Mouse (Mus musculus): ENCODE measurements around the gene Med12l. TPM values are rescaled to one million over a fixed set of nuclear protein-coding genes. Genes with fewer than 3 reads are reported as not detected.

The Med12l gene
- total RNA-seq, 2 experiments from 2014 or later = 46.5 to 52.0 TPM

DNA sequence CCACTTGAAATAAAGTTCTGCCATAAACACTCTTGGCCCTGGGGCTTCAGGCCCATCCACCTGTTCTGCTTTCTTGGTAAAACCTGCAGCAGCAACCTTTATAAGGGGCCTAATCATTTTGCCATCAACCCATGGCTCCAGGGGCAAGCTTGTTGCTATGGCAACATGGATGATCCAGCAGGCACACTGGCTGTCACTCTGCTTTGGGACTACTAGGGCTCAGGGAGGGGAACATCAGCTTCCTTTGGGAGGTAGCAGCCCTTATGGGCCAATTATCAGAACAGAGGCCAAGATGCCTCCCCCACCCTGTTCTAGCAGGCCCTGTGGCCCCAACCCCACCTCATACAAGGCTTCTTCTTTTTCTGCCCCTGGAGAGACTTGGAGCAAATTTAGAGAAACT, 13.5 kb upstream of the Med12l start:
- no peak overlapping the region for H3K4me3 ChIP-seq
- intact Hi-C loops (cut with DNase I) = no loop called here
- TF ChIP-seq CTCF (IDR thresholded peaks at IDR 0.05) = no peak

GRCm38 (mm10) chr3:58993619-58994018, 12.0 kb upstream of the Med12l start:
- intact Hi-C loops (cut with DNase I) = no loop called here
- no peak for TF ChIP-seq CTCF (IDR thresholded peaks at IDR 0.05)
- H3K27ac ChIP-seq = no peak overlapping the region
- DNase-seq (ENCODE audit: extremely low spot score in 1 of 2, low spot score in 2 of 2) = no peak
- H3K4me3 ChIP-seq = no peak overlapping the region

More for the DNA sequence above, 13.5 kb upstream of the Med12l start:
- no peak for DNase-seq (ENCODE audit: extremely low spot score in 1 of 2, low spot score in 2 of 2)
- H3K27ac ChIP-seq = no peak overlapping the region

GRCm38 (mm10) chr3:59003756-59004155, 1.9 kb upstream of the Med12l start:
- DNase-seq (ENCODE audit: extremely low spot score in 1 of 2, low spot score in 2 of 2) = no peak
- intact Hi-C loops (cut with DNase I) = no loop called here
- no peak overlapping the region for H3K4me3 ChIP-seq
- no peak for TF ChIP-seq CTCF (IDR thresholded peaks at IDR 0.05)
- H3K27ac ChIP-seq = no peak overlapping the region

GRCm38 (mm10) chr3:59005996-59006730, 538 bp downstream of the Med12l start:
- peak; percentile 12; the same call in 1 of the 2 replicates for TF ChIP-seq CTCF (IDR thresholded peaks at IDR 0.05)
- DNase-seq (ENCODE audit: extremely low spot score in 1 of 2, low spot score in 2 of 2) = peak in 1 of 2 experiments; percentile 50
- Histone ChIP-seq H3K4me3 (peak overlapping the region; percentile 68), H3K27ac (peak overlapping the region; percentile 98)
- intact Hi-C loops (cut with DNase I) = loop anchor here (1.0 to 5.0 kb wide), 4 partner anchors 53 to 429 kb away; partner anchors contain the start of genes Selenot and Siah2

GRCm38 (mm10) chr3:59006731-59007441, 1.3 kb downstream of the Med12l start:
- peak; percentile 50 for TF ChIP-seq CTCF (IDR thresholded peaks at IDR 0.05)
- DNase-seq (ENCODE audit: extremely low spot score in 1 of 2, low spot score in 2 of 2) = peak; percentile 82
- Histone ChIP-seq H3K27ac (peak overlapping the region; percentile 80), H3K4me3 (peak overlapping the region; percentile 68)
- intact Hi-C loops (cut with DNase I) = loop anchor here (1.0 to 5.0 kb wide), 4 partner anchors 52 to 430 kb away; partner anchors contain the start of genes Selenot and Siah2

DNA sequence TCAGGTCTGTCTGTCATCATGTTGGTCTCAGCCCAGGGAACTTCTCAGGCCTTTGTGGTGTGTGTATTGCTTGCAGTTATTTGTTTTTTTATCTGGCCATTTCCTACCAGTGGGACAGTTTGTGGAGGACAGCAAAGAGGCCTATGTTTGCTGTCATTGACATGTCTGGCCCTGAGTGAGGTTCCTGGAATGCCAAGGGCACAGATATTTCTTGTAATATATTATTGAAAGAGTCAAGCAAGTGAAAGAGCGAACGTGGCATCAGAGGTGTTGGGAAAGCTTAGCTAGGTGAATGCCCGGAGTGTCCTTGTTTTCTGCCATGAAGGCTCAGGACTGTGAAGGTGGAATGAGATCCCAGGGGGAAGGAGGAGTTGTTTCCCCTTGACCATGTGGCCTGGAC, 4.7 kb downstream of the Med12l start:
- intact Hi-C loops (cut with DNase I) = no loop called here
- no peak for DNase-seq (ENCODE audit: extremely low spot score in 1 of 2, low spot score in 2 of 2)
- Histone ChIP-seq H3K27ac (no peak overlapping the region), H3K4me3 (no peak overlapping the region)
- TF ChIP-seq CTCF (IDR thresholded peaks at IDR 0.05) = no peak

DNA sequence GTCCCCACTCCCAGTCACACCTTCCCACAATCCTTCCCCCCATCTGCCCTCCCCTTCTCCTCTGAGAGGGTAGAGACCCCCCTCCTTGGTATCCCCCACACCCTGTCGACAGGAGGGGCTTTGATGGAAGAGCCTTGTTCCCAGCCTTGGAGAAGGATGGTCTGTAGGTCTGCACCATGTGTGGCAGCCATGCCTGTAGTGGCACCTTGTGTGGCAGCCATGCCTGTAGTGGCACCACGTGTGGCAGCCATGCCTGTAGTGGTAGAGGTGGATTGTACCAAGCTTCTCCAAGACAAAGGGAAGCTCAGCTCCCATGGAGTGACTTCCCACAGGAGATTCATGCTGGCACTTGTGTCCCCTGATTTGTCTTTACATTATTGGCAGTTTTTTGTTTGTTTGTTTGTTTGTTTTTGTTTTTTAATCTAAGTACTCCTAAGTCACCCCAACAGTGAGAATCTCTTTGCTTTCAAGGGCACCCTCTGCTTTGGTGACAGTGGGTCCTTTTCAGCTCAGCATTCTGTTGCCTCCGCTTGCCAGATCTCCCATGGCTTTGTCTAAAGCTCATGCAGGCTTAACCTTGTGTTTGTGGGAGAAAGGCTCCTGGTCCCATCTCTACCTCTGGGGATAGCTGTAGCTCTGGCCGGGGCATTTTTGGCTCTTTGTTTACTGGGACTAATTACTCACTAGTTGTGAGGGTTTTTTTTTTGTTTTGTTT, 10.2 kb downstream of the Med12l start:
- H3K27ac ChIP-seq = no peak overlapping the region
- intact Hi-C loops (cut with DNase I) = no loop called here
- TF ChIP-seq CTCF (IDR thresholded peaks at IDR 0.05) = no peak
- no peak for DNase-seq (ENCODE audit: extremely low spot score in 1 of 2, low spot score in 2 of 2)
- H3K4me3 ChIP-seq = no peak overlapping the region

DNA sequence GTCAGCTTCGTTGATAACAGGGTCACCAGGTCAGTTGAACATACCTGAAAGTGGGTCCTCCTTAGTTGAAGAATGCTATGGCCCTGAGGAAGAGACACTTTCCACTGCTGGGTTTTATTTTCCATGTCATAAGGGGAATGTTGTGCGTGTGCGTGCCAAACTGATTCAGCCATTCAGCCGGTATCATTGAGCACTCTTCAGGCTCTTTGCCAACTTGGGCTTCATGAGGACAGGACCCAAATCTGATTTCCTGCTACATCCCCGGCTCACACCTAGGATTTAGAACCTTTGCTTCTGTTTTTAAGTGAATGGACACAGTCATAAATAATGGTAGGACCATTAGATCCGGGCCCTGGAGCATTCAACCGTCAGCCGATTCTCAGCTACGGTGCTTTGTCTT, 10.9 kb downstream of the Med12l start:
- intact Hi-C loops (cut with DNase I) = no loop called here
- Histone ChIP-seq H3K27ac (no peak overlapping the region), H3K4me3 (no peak overlapping the region)
- DNase-seq (ENCODE audit: extremely low spot score in 1 of 2, low spot score in 2 of 2) = no peak
- no peak for TF ChIP-seq CTCF (IDR thresholded peaks at IDR 0.05)

GRCm38 (mm10) chr3:59021236-59021635, 15.6 kb downstream of the Med12l start:
- intact Hi-C loops (cut with DNase I) = no loop called here
- Histone ChIP-seq H3K27ac (no peak overlapping the region), H3K4me3 (no peak overlapping the region)
- TF ChIP-seq CTCF (IDR thresholded peaks at IDR 0.05) = no peak
- DNase-seq (ENCODE audit: extremely low spot score in 1 of 2, low spot score in 2 of 2) = no peak

DNA sequence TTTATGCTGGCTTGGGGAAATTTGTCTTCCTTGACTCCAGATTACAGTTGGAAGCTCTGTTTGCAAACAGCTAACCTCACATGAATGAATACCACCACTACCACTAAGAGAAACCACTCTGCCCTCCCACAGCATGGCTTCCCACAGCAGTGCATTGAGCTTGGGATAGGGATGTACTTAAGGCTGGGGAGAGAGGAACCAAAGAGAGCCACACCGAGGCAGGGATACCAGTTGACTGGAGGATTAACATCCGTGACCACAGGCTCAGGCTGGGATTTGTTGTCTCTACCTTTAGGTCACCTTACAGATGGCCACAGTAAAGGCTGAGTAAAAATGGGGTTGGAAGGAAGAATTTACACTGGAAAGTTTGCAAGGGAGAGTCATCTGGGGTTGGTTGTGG, 16.6 kb downstream of the Med12l start:
- intact Hi-C loops (cut with DNase I) = no loop called here
- no peak for TF ChIP-seq CTCF (IDR thresholded peaks at IDR 0.05)
- DNase-seq (ENCODE audit: extremely low spot score in 1 of 2, low spot score in 2 of 2) = no peak
- H3K27ac ChIP-seq = no peak overlapping the region
- H3K4me3 ChIP-seq = no peak overlapping the region

DNA sequence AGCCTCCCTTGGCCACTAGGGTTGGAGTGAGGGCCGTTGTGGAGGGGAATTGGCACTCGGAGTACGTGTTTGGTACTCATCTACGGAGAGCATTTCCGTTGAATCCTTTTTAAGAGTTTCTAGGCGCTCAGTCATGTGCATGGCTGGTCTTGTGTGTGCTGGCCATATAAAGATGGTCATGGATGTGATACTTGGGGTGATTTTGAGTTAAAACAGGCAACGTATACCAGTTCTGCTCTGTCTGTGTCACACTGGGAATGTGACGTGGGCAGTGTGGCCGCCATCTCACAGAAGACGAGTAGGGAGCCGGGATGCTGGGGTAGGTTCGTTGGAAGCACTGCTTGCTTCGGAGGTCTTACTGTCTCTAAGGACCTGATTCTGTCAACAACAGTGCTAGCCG, 17.3 kb downstream of the Med12l start:
- intact Hi-C loops (cut with DNase I) = no loop called here
- no peak for TF ChIP-seq CTCF (IDR thresholded peaks at IDR 0.05)
- DNase-seq (ENCODE audit: extremely low spot score in 1 of 2, low spot score in 2 of 2) = no peak
- Histone ChIP-seq H3K4me3 (no peak overlapping the region), H3K27ac (no peak overlapping the region)
